ENCODE assay signal across 26 mouse cellular contexts in the genomic region with DNA sequence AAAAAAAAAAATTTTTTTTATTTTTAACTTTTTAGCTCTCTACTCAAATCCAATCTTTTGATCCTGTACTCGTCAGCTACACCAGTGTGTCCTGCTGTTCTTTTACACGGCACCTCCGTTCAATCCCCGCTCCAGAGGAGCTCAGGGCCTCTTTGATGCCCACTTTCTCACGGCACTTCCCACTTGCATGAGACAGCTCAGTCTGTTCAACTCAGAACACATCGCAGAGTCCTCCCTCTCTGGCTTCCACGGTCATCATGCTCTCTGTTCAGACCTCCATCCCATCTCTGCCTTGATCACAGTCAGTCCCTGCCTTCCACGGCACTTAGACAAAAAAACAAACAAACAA.
DNase-seq lines count a peak whose midpoint lies in the region; ATAC-seq lines count a peak whose summit lies in the region.
"Had no signal": no experiment of that assay in that cellular context is flagged by ENCODE, and none has a peak within 500 bp of the region (broad histone marks: within the 10 kb centered on the region; RNA-seq: fewer than 3 reads in every experiment).

No protein-coding gene starts in this region.

- DNase-seq in forebrain, embryonic 11.5 days (ENCODE audit: low spot score): no peak
- DNase-seq in heart, adult 11 months: peak; percentile 36
- no peak for DNase-seq in heart, postnatal 36 days
- DNase-seq in brain, adult 2 months (ENCODE audit: low read depth, low spot score): peak; percentile 71
- no peak for DNase-seq in retina, embryonic 14.5 days (ENCODE audit: low spot score)
- DNase-seq: adrenal gland, adult 8-10 months; adrenal gland, postnatal 25 days; cerebellum, adult 11 months; cerebellum, adult 2 months; cerebellum, adult 9-11 months; cerebellum, postnatal 25 days; gastrocnemius, adult 2 months; gastrocnemius, postnatal 14 days; heart, adult 18-20 months; heart, postnatal 10 days; heart, postnatal 4 days had no signal

- no peaks in the 10 kb centered on the region for H3K27me3 ChIP-seq in forebrain, embryonic 13.5 days
- no peaks in the 10 kb centered on the region for H3K27me3 ChIP-seq in forebrain, embryonic 11.5 days (ENCODE audit: control insufficient read depth, insufficient read depth, low read length)
- no peaks in the 10 kb centered on the region for H3K27me3 ChIP-seq in midbrain, embryonic 15.5 days (replicated peaks)
- H3K27me3 ChIP-seq in midbrain, embryonic 13.5 days: no peaks in the 10 kb centered on the region
- H3K27me3 ChIP-seq: embryonic facial prominence, embryonic 12.5 days; embryonic facial prominence, embryonic 15.5 days; forebrain, embryonic 12.5 days; heart, embryonic 12.5 days; heart, embryonic 15.5 days; hindbrain, embryonic 15.5 days had no signal

- intact Hi-C loops in heart, postnatal 36 days (cut with DNase I): no loop called here

- H3K4me3 ChIP-seq in forebrain, embryonic 13.5 days: no peak overlapping the region
- no peak overlapping the region for H3K4me3 ChIP-seq in forebrain, embryonic 11.5 days (ENCODE audit: low read depth, low read length)
- no peak overlapping the region for H3K4me3 ChIP-seq in midbrain, embryonic 15.5 days
- no peak overlapping the region for H3K4me3 ChIP-seq in midbrain, embryonic 13.5 days (replicated peaks)
- H3K4me3 ChIP-seq: embryonic facial prominence, embryonic 12.5 days; embryonic facial prominence, embryonic 15.5 days; forebrain, embryonic 12.5 days; gastrocnemius, adult 2 months; heart, embryonic 12.5 days; heart, embryonic 15.5 days; hindbrain, embryonic 15.5 days had no signal

- 0 out of 2 replicates have a peak, but pooled peaks have one; percentile 21 for ATAC-seq in forebrain, embryonic 13.5 days
- no peak for ATAC-seq in forebrain, embryonic 11.5 days (replicated peaks; ENCODE audit: low FRiP score)
- ATAC-seq in midbrain, embryonic 15.5 days (replicated peaks): peak; percentile 76
- no peak for ATAC-seq in midbrain, embryonic 13.5 days
- ATAC-seq: activated CD4-positive, CD25-positive, alpha-beta regulatory T cell, adult 4 months had no signal

- no peaks in the 10 kb centered on the region; the same call in 1 of the 2 replicates for H3K36me3 ChIP-seq in forebrain, embryonic 13.5 days (ENCODE audit: poor library complexity, severe bottlenecking)
- no peaks in the 10 kb centered on the region for H3K36me3 ChIP-seq in forebrain, embryonic 11.5 days (ENCODE audit: control insufficient read depth, insufficient read depth, low read length)
- no peaks in the 10 kb centered on the region for H3K36me3 ChIP-seq in midbrain, embryonic 15.5 days (replicated peaks)
- H3K36me3 ChIP-seq in midbrain, embryonic 13.5 days: no peaks in the 10 kb centered on the region
- H3K36me3 ChIP-seq: embryonic facial prominence, embryonic 12.5 days; embryonic facial prominence, embryonic 15.5 days; forebrain, embryonic 12.5 days; heart, embryonic 12.5 days; heart, embryonic 15.5 days; hindbrain, embryonic 15.5 days had no signal

- no peaks in the 10 kb centered on the region for H3K4me1 ChIP-seq in forebrain, embryonic 13.5 days
- H3K4me1 ChIP-seq in forebrain, embryonic 11.5 days (replicated peaks; ENCODE audit: control insufficient read depth, insufficient read depth, low read length): no peaks in the 10 kb centered on the region
- no peaks in the 10 kb centered on the region for H3K4me1 ChIP-seq in midbrain, embryonic 15.5 days
- H3K4me1 ChIP-seq in midbrain, embryonic 13.5 days (replicated peaks): no peaks in the 10 kb centered on the region
- H3K4me1 ChIP-seq: forebrain, embryonic 12.5 days; heart, embryonic 12.5 days; hindbrain, embryonic 15.5 days had no signal

- no peak overlapping the region for H3K9ac ChIP-seq in forebrain, embryonic 13.5 days
- no peak overlapping the region for H3K9ac ChIP-seq in forebrain, embryonic 11.5 days (ENCODE audit: low read length)
- H3K9ac ChIP-seq in midbrain, embryonic 15.5 days: no peak overlapping the region
- no peak overlapping the region for H3K9ac ChIP-seq in midbrain, embryonic 13.5 days (replicated peaks)
- H3K9ac ChIP-seq: embryonic facial prominence, embryonic 12.5 days; embryonic facial prominence, embryonic 15.5 days; forebrain, embryonic 12.5 days; heart, embryonic 12.5 days; heart, embryonic 15.5 days; hindbrain, embryonic 15.5 days had no signal

- 64% methylated on average over 8 of the region's 8 CpGs for WGBS in forebrain, embryonic 13.5 days
- 71% methylated on average over 8 of the region's 8 CpGs for WGBS in forebrain, embryonic 11.5 days
- 60% methylated on average over 8 of the region's 8 CpGs for WGBS in midbrain, embryonic 15.5 days
- WGBS in midbrain, embryonic 13.5 days: 66% methylated on average over 8 of the region's 8 CpGs

- no peak overlapping the region for H3K27ac ChIP-seq in forebrain, embryonic 13.5 days
- H3K27ac ChIP-seq in forebrain, embryonic 11.5 days (ENCODE audit: low read depth, low read length): no peak overlapping the region
- no peak overlapping the region for H3K27ac ChIP-seq in midbrain, embryonic 15.5 days
- no peak overlapping the region for H3K27ac ChIP-seq in midbrain, embryonic 13.5 days
- H3K27ac ChIP-seq: embryonic facial prominence, embryonic 12.5 days; embryonic facial prominence, embryonic 15.5 days; forebrain, embryonic 12.5 days; gastrocnemius, adult 2 months; heart, embryonic 15.5 days; hindbrain, embryonic 15.5 days had no signal

- no peak overlapping the region for H3K4me2 ChIP-seq in forebrain, embryonic 13.5 days
- no peak overlapping the region for H3K4me2 ChIP-seq in forebrain, embryonic 11.5 days (ENCODE audit: low read depth, low read length, severe bottlenecking)
- no peak overlapping the region for H3K4me2 ChIP-seq in midbrain, embryonic 15.5 days
- no peak overlapping the region for H3K4me2 ChIP-seq in midbrain, embryonic 13.5 days (replicated peaks)
- H3K4me2 ChIP-seq: embryonic facial prominence, embryonic 12.5 days; embryonic facial prominence, embryonic 15.5 days; forebrain, embryonic 12.5 days; heart, embryonic 12.5 days; heart, embryonic 15.5 days; hindbrain, embryonic 15.5 days had no signal

- H3K9me3 ChIP-seq in forebrain, embryonic 13.5 days (replicated peaks): no peaks in the 10 kb centered on the region
- H3K9me3 ChIP-seq in forebrain, embryonic 11.5 days (ENCODE audit: control insufficient read depth, low read length): no peaks in the 10 kb centered on the region
- no peaks in the 10 kb centered on the region for H3K9me3 ChIP-seq in midbrain, embryonic 15.5 days
- H3K9me3 ChIP-seq in midbrain, embryonic 13.5 days: no peaks in the 10 kb centered on the region
- H3K9me3 ChIP-seq: embryonic facial prominence, embryonic 12.5 days; embryonic facial prominence, embryonic 15.5 days; forebrain, embryonic 12.5 days; heart, embryonic 15.5 days; hindbrain, embryonic 15.5 days had no signal

Comparison
In these comparisons a context has a peak if more than half of its experiments do, and no peak if none do; other contexts are left out.
1. ATAC-seq: peak in forebrain, embryonic 13.5 days (single experiment) and midbrain, embryonic 15.5 days (single experiment); none in forebrain, embryonic 11.5 days (single experiment) and midbrain, embryonic 13.5 days (single experiment).
2. DNase-seq: peak in heart, adult 11 months (single experiment) and brain, adult 2 months (single experiment); none in forebrain, embryonic 11.5 days (single experiment), heart, postnatal 36 days (0 of 2) and retina, embryonic 14.5 days (single experiment).